Mouse (Mus musculus): ENCODE data around the gene Pik3r4. TPM values are rescaled to one million over a fixed set of nuclear protein-coding genes. Genes with fewer than 3 reads are reported as not detected.

Pik3r4 gene
- polyA plus RNA-seq, 1 experiment from 2014 or later: 17.2 TPM

GRCm38 (mm10) chr9:105712049-105712448 lies 69.3 kb downstream of the Pik3r4 start:
- Histone ChIP-seq H3K9me3 (replicated peaks; ENCODE audit: control insufficient read depth, low read length) (no peaks in the 10 kb centered on the region), H3K27me3 (ENCODE audit: control insufficient read depth, insufficient read depth, low read length) (no peaks in the 10 kb centered on the region), H3K9ac (ENCODE audit: low read length) (no peak overlapping the region), H3K27ac (ENCODE audit: low read length) (no peak overlapping the region), H3K4me2 (ENCODE audit: low read depth, low read length) (no peak overlapping the region), H3K4me1 (ENCODE audit: control insufficient read depth, insufficient read depth, low read length) (no peaks in the 10 kb centered on the region), H3K36me3 (ENCODE audit: control insufficient read depth, insufficient read depth, low read length) (no peaks in the 10 kb centered on the region), H3K4me3 (replicated peaks; ENCODE audit: low read length) (no peak overlapping the region)
- 91% methylated on average over 3 of the region's 3 CpGs for WGBS
- ATAC-seq (ENCODE audit: insufficient read depth, low FRiP score): no peak

GRCm38 (mm10) chr9:105719367-105719766 lies 76.6 kb downstream of the Pik3r4 start:
- no peak overlapping the region for H3K4me2 ChIP-seq (ENCODE audit: low read depth, low read length)
- WGBS: 77% methylated on average over 7 of the region's 7 CpGs
- no peaks in the 10 kb centered on the region for H3K36me3 ChIP-seq (ENCODE audit: control insufficient read depth, insufficient read depth, low read length)
- H3K4me3 ChIP-seq (replicated peaks; ENCODE audit: low read length): no peak overlapping the region
- H3K9me3 ChIP-seq (replicated peaks; ENCODE audit: control insufficient read depth, low read length): no peaks in the 10 kb centered on the region
- no peak for ATAC-seq (ENCODE audit: insufficient read depth, low FRiP score)
- H3K27ac ChIP-seq (ENCODE audit: low read length): no peak overlapping the region
- no peak overlapping the region for H3K9ac ChIP-seq (ENCODE audit: low read length)
- no peaks in the 10 kb centered on the region for H3K27me3 ChIP-seq (ENCODE audit: control insufficient read depth, insufficient read depth, low read length)
- no peaks in the 10 kb centered on the region for H3K4me1 ChIP-seq (ENCODE audit: control insufficient read depth, insufficient read depth, low read length)

- H3K4me1 ChIP-seq (ENCODE audit: control insufficient read depth, insufficient read depth, low read length): no peaks in the 10 kb centered on the region
- no peaks in the 10 kb centered on the region for H3K9me3 ChIP-seq (replicated peaks; ENCODE audit: control insufficient read depth, low read length)
- no peak for ATAC-seq (ENCODE audit: insufficient read depth, low FRiP score)
- H3K27me3 ChIP-seq (ENCODE audit: control insufficient read depth, insufficient read depth, low read length): no peaks in the 10 kb centered on the region
- no peak overlapping the region for H3K4me3 ChIP-seq (replicated peaks; ENCODE audit: low read length)
- WGBS: 52% methylated on average over 5 of the region's 5 CpGs
- no peaks in the 10 kb centered on the region for H3K36me3 ChIP-seq (ENCODE audit: control insufficient read depth, insufficient read depth, low read length)
- no peak overlapping the region for H3K4me2 ChIP-seq (ENCODE audit: low read depth, low read length)
- no peak overlapping the region for H3K9ac ChIP-seq (ENCODE audit: low read length)
- H3K27ac ChIP-seq (ENCODE audit: low read length): no peak overlapping the region
Measured at GRCm38 (mm10) chr9:105719851-105720395, 77.1 kb downstream of the Pik3r4 start.

- Histone ChIP-seq H3K4me2 (ENCODE audit: low read depth, low read length) (no peak overlapping the region), H3K4me3 (replicated peaks; ENCODE audit: low read length) (no peak overlapping the region), H3K9ac (ENCODE audit: low read length) (no peak overlapping the region), H3K27me3 (ENCODE audit: control insufficient read depth, insufficient read depth, low read length) (no peaks in the 10 kb centered on the region), H3K9me3 (replicated peaks; ENCODE audit: control insufficient read depth, low read length) (no peaks in the 10 kb centered on the region), H3K36me3 (ENCODE audit: control insufficient read depth, insufficient read depth, low read length) (no peaks in the 10 kb centered on the region), H3K27ac (ENCODE audit: low read length) (no peak overlapping the region), H3K4me1 (ENCODE audit: control insufficient read depth, insufficient read depth, low read length) (no peaks in the 10 kb centered on the region)
- ATAC-seq (ENCODE audit: insufficient read depth, low FRiP score): no peak
- 75% methylated on average over 4 of the region's 4 CpGs for WGBS
Measured at GRCm38 (mm10) chr9:105720430-105720829, 77.7 kb downstream of the Pik3r4 start.

GRCm38 (mm10) chr9:105731976-105732375 lies 89.2 kb downstream of the Pik3r4 start:
- no peak overlapping the region for H3K27ac ChIP-seq (ENCODE audit: low read length)
- H3K4me1 ChIP-seq (ENCODE audit: control insufficient read depth, insufficient read depth, low read length): peaks cover 2% of the 10 kb centered on the region; the same call in 1 of the 2 replicates
- H3K9ac ChIP-seq (ENCODE audit: low read length): no peak overlapping the region
- H3K9me3 ChIP-seq (replicated peaks; ENCODE audit: control insufficient read depth, low read length): no peaks in the 10 kb centered on the region
- H3K4me3 ChIP-seq (replicated peaks; ENCODE audit: low read length): no peak overlapping the region
- H3K36me3 ChIP-seq (ENCODE audit: control insufficient read depth, insufficient read depth, low read length): no peaks in the 10 kb centered on the region
- WGBS: 46% methylated on average over 7 of the region's 7 CpGs
- ATAC-seq (ENCODE audit: insufficient read depth, low FRiP score): no peak; the same call in 1 of the 2 replicates
- H3K4me2 ChIP-seq (ENCODE audit: low read depth, low read length): no peak overlapping the region
- no peaks in the 10 kb centered on the region for H3K27me3 ChIP-seq (ENCODE audit: control insufficient read depth, insufficient read depth, low read length)

- no peak overlapping the region for H3K4me2 ChIP-seq (ENCODE audit: low read depth, low read length)
- no peak for ATAC-seq (ENCODE audit: insufficient read depth, low FRiP score)
- H3K27me3 ChIP-seq (ENCODE audit: control insufficient read depth, insufficient read depth, low read length): no peaks in the 10 kb centered on the region
- 74% methylated on average over 2 of the region's 2 CpGs for WGBS
- H3K27ac ChIP-seq (ENCODE audit: low read length): no peak overlapping the region
- H3K9me3 ChIP-seq (replicated peaks; ENCODE audit: control insufficient read depth, low read length): no peaks in the 10 kb centered on the region
- H3K9ac ChIP-seq (ENCODE audit: low read length): no peak overlapping the region
- H3K36me3 ChIP-seq (ENCODE audit: control insufficient read depth, insufficient read depth, low read length): no peaks in the 10 kb centered on the region
- peaks cover 5% of the 10 kb centered on the region; the same call in 1 of the 2 replicates for H3K4me1 ChIP-seq (ENCODE audit: control insufficient read depth, insufficient read depth, low read length)
- H3K4me3 ChIP-seq (replicated peaks; ENCODE audit: low read length): no peak overlapping the region
Measured at GRCm38 (mm10) chr9:105734651-105735050, 91.9 kb downstream of the Pik3r4 start.

- no peak for ATAC-seq (ENCODE audit: insufficient read depth, low FRiP score)
- H3K4me1 ChIP-seq (ENCODE audit: control insufficient read depth, insufficient read depth, low read length): peaks cover 5% of the 10 kb centered on the region; the same call in 1 of the 2 replicates
- H3K9ac ChIP-seq (ENCODE audit: low read length): no peak overlapping the region
- H3K27ac ChIP-seq (ENCODE audit: low read length): no peak overlapping the region
- H3K4me3 ChIP-seq (replicated peaks; ENCODE audit: low read length): no peak overlapping the region
- no peaks in the 10 kb centered on the region for H3K36me3 ChIP-seq (ENCODE audit: control insufficient read depth, insufficient read depth, low read length)
- no peak overlapping the region for H3K4me2 ChIP-seq (ENCODE audit: low read depth, low read length)
- H3K9me3 ChIP-seq (replicated peaks; ENCODE audit: control insufficient read depth, low read length): no peaks in the 10 kb centered on the region
- no peaks in the 10 kb centered on the region for H3K27me3 ChIP-seq (ENCODE audit: control insufficient read depth, insufficient read depth, low read length)
- 81% methylated on average over 5 of the region's 5 CpGs for WGBS
Measured at GRCm38 (mm10) chr9:105735195-105735594, 92.4 kb downstream of the Pik3r4 start.

Other genes with a start within 250 kb of the Pik3r4 start
- gene Aste1, start 247.6 kb upstream of the Pik3r4 start, polyA plus RNA-seq (2015; fragmentation: Nextera tagmentation; extraction: Ambion mirVana): 11.2 and 14.1 TPM in 2 replicates
- 0.27 and 0.32 TPM in 2 replicates for gene Nek11, start 247.5 kb upstream of the Pik3r4 start, polyA plus RNA-seq (2015; fragmentation: Nextera tagmentation; extraction: Ambion mirVana)
- 58.0 and 62.7 TPM in 2 replicates for gene Atp2c1, start 115.7 kb upstream of the Pik3r4 start, polyA plus RNA-seq (2015; fragmentation: Nextera tagmentation; extraction: Ambion mirVana)
- gene Col6a6, start 185.2 kb downstream of the Pik3r4 start, polyA plus RNA-seq (2015; fragmentation: Nextera tagmentation; extraction: Ambion mirVana): 2.4 and 3.1 TPM in 2 replicates

Data from stomach, embryonic 16.5 days (tissue).